21 mouse cellular contexts compared by ENCODE assay signal in genomic region chr10:29198642-29199041, GRCm38 (mm10). TPM values are rescaled to one million over a fixed set of nuclear protein-coding genes. Genes with fewer than 3 reads are reported as not detected.
DNase-seq lines count a peak whose midpoint lies in the region; ATAC-seq and TF ChIP-seq lines count a peak whose summit lies in the region.
"Had no signal": no experiment of that assay in that cellular context is flagged by ENCODE, and none has a peak within 500 bp of the region (broad histone marks: within the 10 kb centered on the region; RNA-seq: fewer than 3 reads in every experiment).

Gene Gm49353 (plus strand): TSS chr10:29198954.

- no peak within 1 kb of the TSS for H3K4me2 ChIP-seq in hindbrain, postnatal 0 days (ENCODE audit: low read depth, low read length)
- no peak within 1 kb of the TSS for H3K4me2 ChIP-seq in hindbrain, embryonic 16.5 days (ENCODE audit: low read length)
- no peak within 1 kb of the TSS for H3K4me2 ChIP-seq in neural tube, embryonic 14.5 days (ENCODE audit: low read depth, low read length)
- H3K4me2 ChIP-seq in neural tube, embryonic 15.5 days = no peak within 1 kb of the TSS
- H3K4me2 ChIP-seq: heart, embryonic 13.5 days; limb, embryonic 12.5 days had no signal

- H3K27ac ChIP-seq in hindbrain, postnatal 0 days = no peak within 1 kb of the TSS
- no peak within 1 kb of the TSS for H3K27ac ChIP-seq in hindbrain, embryonic 16.5 days (ENCODE audit: low read depth, low read length)
- H3K27ac ChIP-seq in neural tube, embryonic 14.5 days (ENCODE audit: low read depth, low read length) = no peak within 1 kb of the TSS
- no peak within 1 kb of the TSS for H3K27ac ChIP-seq in neural tube, embryonic 15.5 days (replicated peaks)
- H3K27ac ChIP-seq: heart, embryonic 13.5 days; kidney, postnatal 0 days; limb, embryonic 12.5 days; liver, embryonic 14.5 days had no signal

- no peak for ATAC-seq in hindbrain, postnatal 0 days
- ATAC-seq in hindbrain, embryonic 16.5 days = no peak
- ATAC-seq in neural tube, embryonic 14.5 days (ENCODE audit: low read depth) = no peak
- no peak for ATAC-seq in neural tube, embryonic 15.5 days (ENCODE audit: low FRiP score)
- ATAC-seq: intestine, postnatal 0 days had no signal

- intact Hi-C loops in left cerebral cortex, postnatal 14 days (cut with DNase I) = no loop called here

- no peaks in the 10 kb centered on the region for H3K4me1 ChIP-seq in hindbrain, postnatal 0 days (ENCODE audit: insufficient read depth, low read length)
- no peaks in the 10 kb centered on the region for H3K4me1 ChIP-seq in hindbrain, embryonic 16.5 days (ENCODE audit: control insufficient read depth, insufficient read depth, low read depth, low read length)
- no peaks in the 10 kb centered on the region for H3K4me1 ChIP-seq in neural tube, embryonic 14.5 days (ENCODE audit: control insufficient read depth, insufficient read depth, low read length)
- H3K4me1 ChIP-seq in neural tube, embryonic 15.5 days = no peaks in the 10 kb centered on the region
- H3K4me1 ChIP-seq: heart, embryonic 13.5 days; limb, embryonic 12.5 days had no signal

- no peaks in the 10 kb centered on the region for H3K27me3 ChIP-seq in hindbrain, postnatal 0 days (ENCODE audit: insufficient read depth, low read length)
- no peaks in the 10 kb centered on the region for H3K27me3 ChIP-seq in hindbrain, embryonic 16.5 days (replicated peaks; ENCODE audit: control insufficient read depth, insufficient read depth, low read length)
- no peaks in the 10 kb centered on the region for H3K27me3 ChIP-seq in neural tube, embryonic 14.5 days (ENCODE audit: control insufficient read depth, insufficient read depth, low read length)
- H3K27me3 ChIP-seq in neural tube, embryonic 15.5 days (replicated peaks) = no peaks in the 10 kb centered on the region
- H3K27me3 ChIP-seq: heart, embryonic 13.5 days; limb, embryonic 12.5 days had no signal

- no peaks in the 10 kb centered on the region for H3K9me3 ChIP-seq in hindbrain, postnatal 0 days (ENCODE audit: low read length)
- H3K9me3 ChIP-seq in hindbrain, embryonic 16.5 days (ENCODE audit: control insufficient read depth, low read length) = peaks cover 5% of the 10 kb centered on the region; the same call in 1 of the 2 replicates
- no peaks in the 10 kb centered on the region for H3K9me3 ChIP-seq in neural tube, embryonic 14.5 days (ENCODE audit: control insufficient read depth, low read length)
- H3K9me3 ChIP-seq in neural tube, embryonic 15.5 days (replicated peaks) = no peaks in the 10 kb centered on the region
- H3K9me3 ChIP-seq: heart, embryonic 13.5 days had no signal

- peaks cover 30% of the 10 kb centered on the region for H3K36me3 ChIP-seq in hindbrain, postnatal 0 days (ENCODE audit: insufficient read depth, low read length)
- H3K36me3 ChIP-seq in hindbrain, embryonic 16.5 days (ENCODE audit: control insufficient read depth, insufficient read depth, low read length) = peaks cover 37% of the 10 kb centered on the region
- H3K36me3 ChIP-seq in neural tube, embryonic 14.5 days (ENCODE audit: control insufficient read depth, insufficient read depth, low read length) = peaks cover 45% of the 10 kb centered on the region
- H3K36me3 ChIP-seq in neural tube, embryonic 15.5 days = peaks cover 59% of the 10 kb centered on the region
- H3K36me3 ChIP-seq: heart, embryonic 13.5 days; limb, embryonic 12.5 days had no signal

- no peak within 1 kb of the TSS for H3K4me3 ChIP-seq in hindbrain, postnatal 0 days (ENCODE audit: low read length)
- H3K4me3 ChIP-seq in hindbrain, embryonic 16.5 days (ENCODE audit: low read length) = no peak within 1 kb of the TSS
- no peak within 1 kb of the TSS for H3K4me3 ChIP-seq in neural tube, embryonic 14.5 days (ENCODE audit: low read depth, low read length)
- no peak within 1 kb of the TSS for H3K4me3 ChIP-seq in neural tube, embryonic 15.5 days (replicated peaks)
- H3K4me3 ChIP-seq: heart, embryonic 13.5 days; limb, embryonic 12.5 days had no signal

- WGBS in hindbrain, postnatal 0 days = 88% methylated on average over 7 of the region's 7 CpGs
- 94% methylated on average over 7 of the region's 7 CpGs for WGBS in hindbrain, embryonic 16.5 days
- WGBS in neural tube, embryonic 14.5 days = 80% methylated on average over 7 of the region's 7 CpGs
- WGBS in neural tube, embryonic 15.5 days = 76% methylated on average over 7 of the region's 7 CpGs

- no peak within 1 kb of the TSS for H3K9ac ChIP-seq in hindbrain, postnatal 0 days (replicated peaks; ENCODE audit: low read length)
- no peak within 1 kb of the TSS for H3K9ac ChIP-seq in hindbrain, embryonic 16.5 days (ENCODE audit: low read depth, low read length)
- no peak within 1 kb of the TSS for H3K9ac ChIP-seq in neural tube, embryonic 14.5 days (replicated peaks; ENCODE audit: low read depth, low read length)
- no peak within 1 kb of the TSS for H3K9ac ChIP-seq in neural tube, embryonic 15.5 days (replicated peaks)
- H3K9ac ChIP-seq: heart, embryonic 13.5 days; limb, embryonic 12.5 days; liver, embryonic 14.5 days had no signal

- no peak for DNase-seq in hindbrain, postnatal 0 days (ENCODE audit: low spot score)
- no peak for DNase-seq in left cerebral cortex, postnatal 14 days (ENCODE audit: low spot score in 2 of 2)
- DNase-seq in spleen, postnatal 14 days (ENCODE audit: low spot score in 2 of 2) = no peak
- DNase-seq in natural killer cell, adult 2 months (ENCODE audit: low spot score in 2 of 2) = no peak
- DNase-seq: adrenal gland, adult 2 months; cerebellum, adult 8-10 months; embryo, embryonic 11 days; lung, postnatal 10 days; thymus, postnatal 14 days had no signal

- no peak for TF ChIP-seq CTCF in hindbrain, postnatal 0 days (IDR thresholded peaks at IDR 0.05; ENCODE audit: low read depth)

RNA-seq across cellular contexts. Expression of gene Gm49353, which starts in this region (rescaled TPM):
- total RNA-seq in hindbrain, postnatal 0 days (2014; rRNA removed) = 2.2 and 11.2 TPM in 2 replicates
- polyA plus RNA-seq in hindbrain, postnatal 0 days (2015; fragmentation: Nextera tagmentation; extraction: Ambion mirVana) = 10.5 and 11.5 TPM in 2 replicates
- polyA plus RNA-seq in hindbrain, embryonic 16.5 days (2015; fragmentation: Nextera tagmentation; extraction: Ambion mirVana) = 7.8 and 9.4 TPM in 2 replicates
- polyA plus RNA-seq in neural tube, embryonic 14.5 days (2014; fragmentation: Nextera tagmentation; extraction: Ambion mirVana) = 12.1 and 14.9 TPM in 2 replicates
- polyA plus RNA-seq in neural tube, embryonic 15.5 days (2015; fragmentation: Nextera tagmentation; extraction: Ambion mirVana) = 6.1 and 8.5 TPM in 2 replicates
- total RNA-seq in left cerebral cortex, postnatal 14 days (2021) = 10 to 100 TPM; 27.6 to 29.4 TPM
- total RNA-seq: G1E; gastrocnemius, postnatal 4 days; hematopoietic stem cell, adult 5-6 weeks; megakaryocyte-erythroid progenitor cell, adult 5-6 weeks had no signal
- polyA plus RNA-seq: adrenal gland, adult 2 months; G1E; heart, embryonic 13.5 days; kidney, postnatal 0 days; limb, embryonic 12.5 days; liver, embryonic 14.5 days had no signal
